Mouse (Mus musculus): Measurements from ENCODE around the gene Rpl10a. TPM values are rescaled to one million over a fixed set of nuclear protein-coding genes. Genes with fewer than 3 reads are reported as not detected.

Rpl10a gene
- total and polyA plus RNA-seq, 3 experiments: 2,044 to 2,803 TPM; not detected in 1

DNA sequence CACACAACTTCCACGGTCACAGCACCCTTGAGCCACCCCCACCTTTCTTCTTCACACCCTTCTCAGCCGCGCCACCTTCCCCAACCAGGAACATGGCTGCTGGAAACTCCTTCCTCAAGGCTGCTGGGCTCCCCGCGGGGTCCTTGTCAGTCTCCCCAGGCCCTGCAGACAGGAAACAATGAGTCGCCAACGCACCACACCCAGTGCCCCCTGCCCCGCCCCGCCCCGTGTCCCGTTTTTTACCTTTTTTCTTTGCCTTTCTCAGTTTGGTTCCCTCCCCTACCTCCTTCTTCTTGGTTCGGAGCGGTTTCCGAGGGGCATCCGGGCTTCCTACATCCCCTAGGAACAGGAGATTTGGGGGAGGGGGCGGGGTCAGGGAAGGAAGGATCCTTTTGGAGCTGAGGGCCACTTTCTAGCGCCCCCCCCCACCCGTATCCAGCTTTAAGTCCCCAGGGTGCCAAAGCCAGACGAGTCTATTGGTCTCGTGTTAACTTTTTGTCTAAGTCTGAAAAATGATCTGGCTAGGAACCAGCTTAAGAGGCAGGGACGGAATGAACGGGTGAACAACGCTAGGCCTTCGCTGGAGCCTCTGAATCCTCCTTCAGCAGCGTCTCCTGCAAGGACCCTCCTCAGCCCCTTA is 34.5 kb downstream of the Rpl10a start:
- Histone ChIP-seq H3K27ac (ENCODE audit: control insufficient read depth, low read depth, low read length) (peak overlapping the region; percentile 19; the same call in 1 of the 2 replicates), H3K4me1 (ENCODE audit: control insufficient read depth in 1 of 2, insufficient read depth in 2 of 2, low read length in 2 of 2) (peaks cover 0 to 11% of the 10 kb centered on the region in 2 experiments; a peak in 2 of 4 replicates), H3K9me3 (replicated peaks; ENCODE audit: insufficient read depth, low read length) (no peaks in the 10 kb centered on the region), H3K36me3 (ENCODE audit: control insufficient read depth in 1 of 2, insufficient read depth in 2 of 2, low read length in 2 of 2) (peaks cover 0 to 4% of the 10 kb centered on the region in 2 experiments; a peak in 2 of 4 replicates), H3K4me3 (ENCODE audit: control insufficient read depth in 1 of 2, insufficient read depth in 1 of 2, low read depth in 2 of 2, low read length in 2 of 2) (peak overlapping the region; percentile 55 to 61), H3K27me3 (ENCODE audit: control insufficient read depth in 1 of 2, insufficient read depth in 2 of 2, low read length in 2 of 2) (no peaks in the 10 kb centered on the region), H3K9ac (ENCODE audit: control insufficient read depth, low read depth, low read length, poor library complexity, severe bottlenecking) (peak overlapping the region; percentile 72), H3K79me2 (ENCODE audit: control insufficient read depth, insufficient read depth, low read length, poor library complexity) (no peaks in the 10 kb centered on the region)
- TF ChIP-seq MAFK (IDR thresholded peaks at IDR 0.05; ENCODE audit: borderline replicate concordance, low read depth, low read length) (no peak), MYB (IDR thresholded peaks at IDR 0.05; ENCODE audit: low read depth, low read length) (no peak), POLR2A (IDR thresholded peaks at IDR 0.05; ENCODE audit: control insufficient read depth in 1 of 2, insufficient read depth in 1 of 2, low read depth in 1 of 2, low read length in 2 of 2, poor library complexity in 1 of 2) (0 out of 4 replicates have a peak, but pooled peaks of 1 of the 2 experiments have one; percentile 29), MAX (IDR thresholded peaks at IDR 0.05; ENCODE audit: low read length) (no peak)
- peak; percentile 62 for DNase-seq (ENCODE audit: low read depth, low spot score)

- Histone ChIP-seq H3K4me3 (ENCODE audit: control insufficient read depth in 1 of 2, insufficient read depth in 1 of 2, low read depth in 2 of 2, low read length in 2 of 2) (peak overlapping the region in 1 of 2 experiments; percentile 55; a peak in 1 of 4 replicates), H3K36me3 (ENCODE audit: control insufficient read depth in 1 of 2, insufficient read depth in 2 of 2, low read length in 2 of 2) (peaks cover 0 to 4% of the 10 kb centered on the region in 2 experiments; a peak in 2 of 4 replicates), H3K27me3 (ENCODE audit: control insufficient read depth in 1 of 2, insufficient read depth in 2 of 2, low read length in 2 of 2) (no peaks in the 10 kb centered on the region), H3K27ac (ENCODE audit: control insufficient read depth, low read depth, low read length) (no peak overlapping the region; the same call in 1 of the 2 replicates), H3K4me1 (ENCODE audit: control insufficient read depth in 1 of 2, insufficient read depth in 2 of 2, low read length in 2 of 2) (peaks cover 0 to 15% of the 10 kb centered on the region in 2 experiments; a peak in 3 of 4 replicates), H3K79me2 (ENCODE audit: control insufficient read depth, insufficient read depth, low read length, poor library complexity) (no peaks in the 10 kb centered on the region), H3K9me3 (replicated peaks; ENCODE audit: insufficient read depth, low read length) (no peaks in the 10 kb centered on the region), H3K9ac (ENCODE audit: control insufficient read depth, low read depth, low read length, poor library complexity, severe bottlenecking) (peak overlapping the region; percentile 72; the same call in 1 of the 2 replicates)
- no peak for TF ChIP-seq SIN3A (IDR thresholded peaks at IDR 0.05; ENCODE audit: low read length)
- TF ChIP-seq HCFC1 (IDR thresholded peaks at IDR 0.05; ENCODE audit: low read depth, low read length): no peak
- TF ChIP-seq TCF12 (IDR thresholded peaks at IDR 0.05; ENCODE audit: low read depth, low read length): no peak
- no peak for TF ChIP-seq NELFE (IDR thresholded peaks at IDR 0.05; ENCODE audit: low read depth, low read length)
- no peak for TF ChIP-seq ETS1 (IDR thresholded peaks at IDR 0.05; ENCODE audit: low read depth, low read length)
- no peak for TF ChIP-seq CHD1 (IDR thresholded peaks at IDR 0.05; ENCODE audit: low read depth, low read length)
- TF ChIP-seq MAFK (IDR thresholded peaks at IDR 0.05; ENCODE audit: borderline replicate concordance, low read depth, low read length): no peak
- TF ChIP-seq UBTF (IDR thresholded peaks at IDR 0.05; ENCODE audit: borderline replicate concordance, insufficient read depth, low read depth, low read length): no peak
- DNase-seq (ENCODE audit: low read depth, low spot score): no peak
These were observed 35.2 kb downstream of the Rpl10a start for GRCm38 (mm10) chr17:28363507-28363906.

DNA sequence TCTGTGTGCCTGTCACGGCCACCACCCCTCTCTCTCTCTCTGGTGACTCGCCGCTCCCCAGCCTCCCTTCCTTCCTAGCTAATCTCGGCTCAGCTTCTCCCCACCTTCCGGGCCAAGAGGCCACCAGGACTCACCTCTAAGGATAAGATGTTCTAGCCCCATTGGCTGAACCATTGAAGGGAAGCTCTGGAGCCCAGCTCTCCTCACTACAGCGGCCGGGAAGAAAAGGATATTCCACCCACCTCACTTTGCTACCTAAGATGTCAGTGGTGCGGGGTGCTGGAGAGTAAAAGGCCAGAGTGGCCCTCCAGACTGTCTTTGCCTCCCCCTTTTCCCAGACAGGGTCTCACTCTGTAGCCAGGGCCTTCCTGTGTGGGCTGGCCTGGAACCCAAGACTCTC is 36.9 kb downstream of the Rpl10a start, which contains the start of gene Tulp1:
Gene Tulp1, minus strand, starts transcription at position 101 of the 400 bp plus-strand sequence.
- peaks cover 0 to 15% of the 10 kb centered on the region in 2 experiments; a peak in 3 of 4 replicates for H3K4me1 ChIP-seq (ENCODE audit: control insufficient read depth in 1 of 2, insufficient read depth in 2 of 2, low read length in 2 of 2)
- H3K27ac ChIP-seq (ENCODE audit: control insufficient read depth, low read depth, low read length): no peak within 1 kb of the TSS
- no peak for DNase-seq (ENCODE audit: low read depth, low spot score)
- H3K9ac ChIP-seq (ENCODE audit: control insufficient read depth, low read depth, low read length, poor library complexity, severe bottlenecking): no peak within 1 kb of the TSS
- H3K27me3 ChIP-seq (ENCODE audit: control insufficient read depth in 1 of 2, insufficient read depth in 2 of 2, low read length in 2 of 2): no peaks in the 10 kb centered on the region
- peaks cover 0 to 4% of the 10 kb centered on the region in 2 experiments; a peak in 2 of 4 replicates for H3K36me3 ChIP-seq (ENCODE audit: control insufficient read depth in 1 of 2, insufficient read depth in 2 of 2, low read length in 2 of 2)
- H3K79me2 ChIP-seq (ENCODE audit: control insufficient read depth, insufficient read depth, low read length, poor library complexity): no peaks in the 10 kb centered on the region
- no peak within 1 kb of the TSS for H3K4me3 ChIP-seq (ENCODE audit: control insufficient read depth in 1 of 2, insufficient read depth in 1 of 2, low read depth in 2 of 2, low read length in 2 of 2)
- H3K9me3 ChIP-seq (replicated peaks; ENCODE audit: insufficient read depth, low read length): no peaks in the 10 kb centered on the region
- TF ChIP-seq CTCF (IDR thresholded peaks at IDR 0.05 in 2 of 3, conservative IDR thresholded peaks at IDR 0.05 in 1 of 3; ENCODE audit: control insufficient read depth in 1 of 3, insufficient read depth in 1 of 3, low read depth in 2 of 3, low read length in 3 of 3, poor library complexity in 1 of 3, severe bottlenecking in 1 of 3) (no peak), MAFK (IDR thresholded peaks at IDR 0.05; ENCODE audit: borderline replicate concordance, low read depth, low read length) (no peak), MYB (IDR thresholded peaks at IDR 0.05; ENCODE audit: low read depth, low read length) (no peak), ZMIZ1 (IDR thresholded peaks at IDR 0.05; ENCODE audit: low read depth, low read length) (no peak), BHLHE40 (IDR thresholded peaks at IDR 0.05; ENCODE audit: borderline replicate concordance, low read depth, low read length) (no peak), TCF12 (IDR thresholded peaks at IDR 0.05; ENCODE audit: low read depth, low read length) (no peak)
